Mouse (Mus musculus) liver, postnatal 0 days (tissue): ENCODE data around the gene Shprh.

Experiments
- CTCF ChIP-seq: sonication (generic); IDR thresholded peaks from 2 replicates; pipeline ENCODE4 v1.5.1; 2016; ENCODE audit warnings: antibody characterized with exemption, low read depth
- EP300 ChIP-seq: IDR thresholded peaks from 2 replicates; pipeline ENCODE4 v1.6.1; 2016; ENCODE audit warnings: antibody characterized with exemption, low read depth, mild to moderate bottlenecking

GRCm38 (mm10) chr10:11148446-11148845 lies 781 bp upstream of the Shprh start:
- no peak for TF ChIP-seq CTCF
- TF ChIP-seq EP300: no peak
